Mouse (Mus musculus) right cerebral cortex, adult 2 months (tissue): ENCODE measurements around the gene Robo1.

ENCODE experiments used
- DNase-seq, 2 experiments: peaks; one replicate each; pipeline ENCODE4 v3.0.0; 2021 to 2022; ENCODE audit warnings: low spot score in 2 of 2

Gene Robo1

GRCm38 (mm10) chr16:72737154-72737553 lies 429.0 kb downstream of the Robo1 start:
- no peak for DNase-seq

- DNase-seq, result no peak
Observed at GRCm38 (mm10) chr16:72740218-72740617, 432.1 kb downstream of the Robo1 start.

DNA sequence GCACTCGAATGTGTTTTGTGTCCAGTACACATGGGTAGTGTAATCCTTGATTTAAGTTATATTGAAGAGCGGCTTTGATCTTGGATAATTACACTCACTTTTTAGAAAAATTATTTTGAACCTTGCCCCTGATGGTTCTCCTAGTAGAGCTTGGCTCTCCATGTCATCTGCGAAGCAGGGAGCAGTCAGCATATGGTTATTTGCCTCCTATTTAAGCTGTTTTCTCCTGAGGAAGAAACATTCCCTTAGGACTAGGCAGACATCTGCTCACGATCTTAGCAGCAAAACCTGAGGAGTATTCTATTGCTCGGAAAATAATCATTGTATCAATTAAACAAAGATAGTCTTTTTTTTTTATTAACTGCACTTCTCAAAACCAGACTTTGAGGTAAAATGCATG lies 439.6 kb downstream of the Robo1 start:
- no peak for DNase-seq

GRCm38 (mm10) chr16:72765128-72765913 lies 457.2 kb downstream of the Robo1 start:
- no peak for DNase-seq

DNA sequence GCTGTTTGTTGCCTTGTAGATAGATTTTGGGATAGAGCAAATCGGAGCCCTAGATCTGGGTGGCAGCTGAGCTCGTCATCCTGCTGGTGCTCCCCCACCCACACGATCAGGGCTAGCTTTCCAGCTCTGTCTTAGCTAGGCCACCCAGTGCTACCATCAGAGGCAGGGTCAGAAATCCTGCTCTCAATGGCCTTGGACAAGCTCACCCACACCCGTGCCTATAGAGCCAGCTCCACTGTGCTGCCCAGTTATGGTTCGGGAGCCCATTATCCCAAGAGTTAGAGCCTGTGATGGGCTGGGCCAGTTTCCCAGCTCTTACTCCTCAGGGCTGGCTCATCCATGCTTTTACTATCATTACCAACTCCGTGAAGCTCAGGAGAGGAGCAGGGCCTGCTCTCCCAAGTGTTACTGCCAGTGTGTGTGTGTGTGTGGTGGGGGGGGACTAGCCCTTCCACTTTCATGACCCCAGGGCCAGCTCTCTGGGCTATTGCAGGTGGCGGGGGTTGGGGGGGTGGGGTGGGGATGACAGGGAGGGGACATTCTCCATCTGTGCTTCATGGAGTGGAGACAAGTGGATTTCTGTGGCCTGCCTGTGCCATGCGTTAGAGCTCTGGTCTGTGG lies 461.2 kb downstream of the Robo1 start:
- no peak for DNase-seq

DNA sequence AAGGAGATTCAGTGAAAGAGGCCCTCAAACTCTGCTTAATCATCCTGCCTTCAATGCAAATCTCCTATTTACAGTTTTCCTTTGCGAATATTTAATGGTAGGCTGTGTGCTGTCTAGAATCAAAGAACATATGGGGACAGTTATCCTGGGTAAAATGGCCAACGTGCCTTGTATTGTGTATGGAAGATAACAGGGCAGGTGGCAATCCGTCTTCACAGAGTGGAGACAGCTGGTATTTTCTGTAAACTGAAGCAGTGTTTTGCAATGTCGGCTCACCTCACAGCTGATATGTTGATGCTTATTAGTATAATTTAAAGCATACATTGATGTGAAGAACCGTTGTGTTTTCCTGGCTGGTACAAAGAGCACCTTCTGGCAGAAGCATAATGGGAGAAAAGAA lies 464.2 kb downstream of the Robo1 start:
- no peak for DNase-seq

DNA sequence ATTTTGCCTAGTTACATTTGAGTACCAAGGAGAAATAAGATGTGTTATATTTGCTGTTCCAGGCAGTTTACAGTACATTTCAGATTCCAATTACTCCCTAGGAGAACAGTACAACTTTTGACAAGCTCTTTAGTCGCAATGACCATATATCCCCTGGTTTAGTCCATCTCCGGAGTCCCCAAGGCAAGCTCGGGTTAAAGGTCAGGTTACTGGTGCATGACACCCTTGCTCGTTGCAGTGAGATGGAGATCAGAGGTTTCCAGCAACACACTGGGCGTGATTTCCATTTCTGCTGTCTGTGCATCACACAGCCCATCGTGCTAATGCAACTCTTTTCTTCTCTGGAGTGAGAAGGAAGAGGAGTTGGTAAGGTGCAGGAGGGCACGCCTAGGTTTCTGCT lies 464.9 kb downstream of the Robo1 start:
- DNase-seq, result no peak

- DNase-seq, result no peak
Observed at GRCm38 (mm10) chr16:72778520-72778919, 470.4 kb downstream of the Robo1 start.

GRCm38 (mm10) chr16:72782171-72782570 lies 474.1 kb downstream of the Robo1 start:
- DNase-seq, result no peak

DNA sequence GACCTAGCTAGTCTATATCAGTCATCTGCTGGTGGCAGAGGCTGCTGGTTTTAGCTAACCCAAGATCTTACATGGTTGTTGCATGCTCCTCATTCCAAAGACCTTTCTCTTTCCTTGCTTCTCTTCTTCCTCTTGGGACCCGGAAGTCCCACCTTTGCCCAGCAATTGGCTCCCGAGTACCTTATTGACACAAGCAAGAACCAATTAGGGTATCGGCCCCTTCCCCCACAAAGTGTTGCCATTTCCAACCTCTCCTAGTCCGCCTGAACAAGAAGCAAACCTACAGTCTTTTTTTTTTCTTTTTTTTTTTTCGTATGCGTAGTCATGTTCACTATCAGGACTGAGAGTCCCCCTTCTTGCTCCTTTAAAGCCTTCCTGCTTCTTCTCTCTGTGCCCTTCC lies 478.0 kb downstream of the Robo1 start:
- DNase-seq, result no peak

DNA sequence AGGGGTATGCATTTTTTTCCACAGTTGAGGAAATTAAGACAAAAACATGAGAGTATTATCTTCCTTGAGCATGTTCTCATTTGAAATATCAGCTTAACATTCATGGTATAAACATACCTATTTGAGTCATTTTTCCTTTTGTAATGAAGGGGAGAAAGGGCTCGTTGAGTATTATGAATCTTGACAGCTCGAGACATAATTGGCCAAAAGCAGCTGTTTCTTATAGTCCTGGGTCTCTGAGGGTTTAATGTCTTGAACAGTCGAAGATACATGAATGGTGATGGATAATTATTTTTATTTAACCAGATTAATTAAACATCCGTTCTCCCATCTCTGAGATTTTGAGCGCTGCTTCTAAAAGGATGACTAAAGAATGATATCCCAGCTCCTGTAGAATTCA lies 478.5 kb downstream of the Robo1 start:
- no peak for DNase-seq

DNA sequence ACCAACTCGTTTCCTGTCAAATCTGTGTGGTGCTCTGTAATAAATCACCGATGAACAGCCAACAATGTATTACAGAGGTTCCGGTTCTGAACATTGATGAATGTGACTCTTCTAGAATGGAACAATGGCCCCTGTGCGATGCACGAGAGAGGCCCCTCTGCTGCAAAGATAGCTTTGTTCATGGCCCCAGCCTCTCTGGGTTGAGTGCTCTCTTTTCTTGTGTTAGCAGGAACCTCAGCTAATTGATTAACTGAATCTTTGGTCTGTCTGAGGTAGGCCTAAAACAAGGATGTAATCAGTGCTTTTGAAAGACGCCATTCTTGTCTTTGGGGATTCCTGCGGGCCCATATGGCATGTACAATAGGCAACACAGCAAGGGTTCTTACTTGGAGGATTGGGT lies 479.9 kb downstream of the Robo1 start:
- no peak for DNase-seq

- no peak for DNase-seq
Observed at GRCm38 (mm10) chr16:72791181-72791705, 483.1 kb downstream of the Robo1 start.

GRCm38 (mm10) chr16:72794692-72795378 lies 486.7 kb downstream of the Robo1 start:
- no peak for DNase-seq

DNA sequence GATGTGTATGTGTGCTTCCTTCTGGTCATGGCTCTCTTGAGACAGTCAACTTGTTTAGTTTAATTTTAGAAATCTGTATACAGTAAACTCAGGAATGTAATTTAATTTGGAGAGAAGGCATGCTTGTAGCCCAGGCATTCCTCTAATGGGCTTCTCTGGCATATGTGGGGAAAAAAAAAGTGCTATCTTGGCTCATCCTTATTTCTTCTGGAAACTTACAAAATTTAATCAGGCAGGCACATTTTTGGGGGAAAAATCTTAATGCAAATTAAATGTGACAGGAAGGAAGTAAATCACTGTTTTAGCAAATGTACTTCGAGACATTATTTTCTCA lies 487.2 kb downstream of the Robo1 start:
- no peak for DNase-seq

DNA sequence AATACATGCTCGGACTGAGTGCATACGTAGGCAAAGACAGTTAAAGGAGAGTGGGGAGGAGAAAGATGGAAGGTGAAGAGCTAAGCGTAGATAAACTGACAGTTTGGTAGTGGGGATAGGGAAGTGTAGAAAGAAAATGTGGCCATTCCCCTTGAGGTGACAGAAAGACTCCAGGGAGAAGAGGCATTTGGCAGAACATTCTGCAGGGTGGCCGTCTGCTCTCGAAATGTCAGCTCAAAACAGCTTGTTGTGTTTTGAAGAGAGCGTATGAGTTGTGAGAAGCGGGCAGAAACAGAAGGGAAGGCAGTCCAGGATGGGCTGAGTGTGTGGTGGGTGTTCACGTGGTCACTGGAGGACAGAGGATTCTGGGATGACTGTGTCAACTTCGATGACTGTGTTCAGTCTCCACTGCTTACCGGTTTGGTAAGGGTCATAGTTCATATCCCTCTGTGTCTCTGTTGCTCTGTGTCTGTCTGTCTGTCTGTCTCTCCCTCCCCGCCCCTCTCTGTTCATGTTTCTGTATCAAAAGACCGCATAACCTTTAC lies 490.4 kb downstream of the Robo1 start:
- no peak for DNase-seq

- peak; percentile 17 to 24 for DNase-seq
Observed at GRCm38 (mm10) chr16:72800121-72800749, 492.1 kb downstream of the Robo1 start.

- no peak for DNase-seq
Observed at GRCm38 (mm10) chr16:72800788-72801187, 492.7 kb downstream of the Robo1 start.

- no peak for DNase-seq
Observed at GRCm38 (mm10) chr16:72808351-72808750, 500.2 kb downstream of the Robo1 start.

- DNase-seq, result no peak
Observed at GRCm38 (mm10) chr16:72810942-72811341, 502.8 kb downstream of the Robo1 start.

DNA sequence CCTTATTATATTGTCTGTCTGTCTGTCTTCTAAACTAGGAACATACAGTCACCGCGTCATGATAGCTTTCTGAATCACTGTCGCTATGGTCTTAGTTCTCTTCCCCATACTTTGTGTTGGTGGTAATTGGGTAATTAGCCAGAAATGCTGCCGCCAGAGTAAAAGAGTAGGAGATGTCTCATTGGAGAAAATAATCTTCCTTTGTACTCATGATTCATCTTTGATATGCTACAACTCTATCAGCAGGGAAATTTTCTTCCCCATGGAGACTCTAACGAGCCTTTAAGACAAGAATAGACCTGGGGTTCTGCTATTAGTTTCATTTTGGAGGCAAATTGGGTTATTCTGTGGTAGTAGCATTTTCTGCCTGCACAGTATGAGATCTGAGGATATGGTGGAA lies 503.4 kb downstream of the Robo1 start:
- DNase-seq, result no peak

DNA sequence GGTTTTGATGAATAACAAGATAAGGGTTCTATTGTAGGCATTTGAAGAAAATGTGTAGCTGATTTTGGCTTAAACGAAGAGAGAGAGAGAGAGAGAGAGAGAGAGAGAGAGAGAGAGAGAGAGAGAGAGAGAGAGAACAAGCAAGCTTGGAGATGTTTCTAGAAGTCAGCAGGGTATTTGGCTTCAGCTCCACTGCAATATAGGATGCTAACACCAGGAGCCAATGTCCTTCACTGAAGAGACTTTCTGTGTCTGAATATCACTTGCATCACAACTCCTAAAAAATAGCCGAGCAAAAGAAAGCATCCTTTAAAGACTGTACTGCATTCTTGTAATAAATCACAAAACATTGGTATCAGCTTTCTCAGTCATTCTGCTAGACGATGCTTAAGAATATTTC lies 503.8 kb downstream of the Robo1 start:
- DNase-seq, result no peak
